Mouse (Mus musculus) spleen, adult 2 months (tissue): ENCODE measurements around the gene Cpt1c.

Experiments
- CTCF ChIP-seq: fragments of 200-500 bp; IDR thresholded peaks from 2 replicates; pipeline ENCODE4 v1.5.1; 2011; ENCODE audit warnings: mild to moderate bottlenecking, inconsistent platforms; ENCODE audit not compliant: insufficient read depth, insufficient read length, insufficient replicate concordance; ENCODE audit errors: extremely low read depth
- POLR2A ChIP-seq: fragments of 200-500 bp; IDR thresholded peaks from 2 replicates; pipeline ENCODE4 v1.6.1; 2011; ENCODE audit warnings: low read depth, low read length, inconsistent platforms

DNA sequence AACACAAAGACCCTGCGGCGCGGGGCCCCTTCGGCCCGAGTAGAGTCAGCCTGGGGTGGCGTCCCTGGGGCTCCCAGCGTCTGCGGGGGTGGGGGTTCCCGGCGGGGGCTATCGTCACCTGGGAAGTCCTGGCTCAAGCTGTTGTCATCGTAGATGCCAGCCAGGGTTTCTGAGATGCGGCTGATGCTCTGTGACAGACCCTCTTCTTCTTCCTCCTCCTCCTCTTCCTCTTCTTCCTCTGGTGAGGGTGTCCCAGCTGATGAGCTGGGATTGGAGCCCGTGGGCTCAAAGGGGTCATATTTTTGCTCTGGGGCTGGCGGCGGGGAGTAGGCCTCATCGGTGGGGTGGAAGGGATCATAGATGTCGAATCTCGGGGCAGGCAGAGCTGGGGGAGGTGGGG, 33.8 kb upstream of the Cpt1c start:
- TF ChIP-seq CTCF (no peak), POLR2A (no peak)
